Mouse (Mus musculus) embryonic facial prominence, embryonic 12.5 days (tissue): ENCODE data around the gene Ppp1r8. TPM values are rescaled to one million over a fixed set of nuclear protein-coding genes. Genes with fewer than 3 reads are reported as not detected.
"Not testable (repeated sequence)": the region's sequence is repeated elsewhere in the genome, so short reads cannot be mapped to it uniquely, and the experiment has no call there.

Experiments used
- ATAC-seq: fragments of 200-750 bp; cut with Nextera tagmentation; 2 replicates; pipeline ENCODE4 v1.8.0; 2017; ENCODE audit not compliant: insufficient number of reproducible peaks, insufficient read depth, low FRiP score, low TSS enrichment
- H3K27ac ChIP-seq: fragments of 300-500 bp; sonication (generic); 2 replicates; pipeline ENCODE4 v1.5.1; 2016; ENCODE audit warnings: mild to moderate bottlenecking
- H3K27me3 ChIP-seq: fragments of 300-500 bp; sonication (generic); 2 replicates; pipeline ENCODE4 v1.6.1; 2016; ENCODE audit warnings: mild to moderate bottlenecking, moderate library complexity
- H3K36me3 ChIP-seq: fragments of 300-500 bp; sonication (generic); 2 replicates; pipeline ENCODE4 v1.6.1; 2016; ENCODE audit warnings: mild to moderate bottlenecking
- H3K4me1 ChIP-seq: fragments of 300-500 bp; sonication (generic); 2 replicates; pipeline ENCODE4 v1.6.1; 2016
- H3K4me2 ChIP-seq: fragments of 300-500 bp; sonication (generic); replicated peaks from 2 replicates; pipeline ENCODE4 v1.6.1; 2016; ENCODE audit warnings: mild to moderate bottlenecking, moderate library complexity
- H3K4me3 ChIP-seq: fragments of 300-500 bp; sonication (generic); 2 replicates; pipeline ENCODE4 v1.5.1; 2016; ENCODE audit warnings: mild to moderate bottlenecking
- H3K9ac ChIP-seq: fragments of 300-500 bp; sonication (generic); 2 replicates; pipeline ENCODE4 v1.6.1; 2016; ENCODE audit warnings: mild to moderate bottlenecking, moderate library complexity
- H3K9me3 ChIP-seq: fragments of 300-500 bp; sonication (generic); 2 replicates; pipeline ENCODE4 v1.6.1; 2016; ENCODE audit warnings: mild to moderate bottlenecking, moderate library complexity
- WGBS: fragments of 180-500 bp; shearing (Covaris S2); methylation state at CpG from one replicate; pipeline ENCODE4 v1.1.7; 2016; 5-methylcytosine and 5-hydroxymethylcytosine counted together
- polyA plus RNA-seq: library from polyadenylated mRNA; unstranded; fragments of >200 nt; fragmentation: Nextera tagmentation; extraction: Ambion mirVana; gene quantifications from 2 replicates; pipeline ENCODE4 v1.2.1, GENCODE M21; 2016

Gene Ppp1r8
- polyA plus RNA-seq, 1 experiment from 2014 or later = 58.6 TPM

DNA sequence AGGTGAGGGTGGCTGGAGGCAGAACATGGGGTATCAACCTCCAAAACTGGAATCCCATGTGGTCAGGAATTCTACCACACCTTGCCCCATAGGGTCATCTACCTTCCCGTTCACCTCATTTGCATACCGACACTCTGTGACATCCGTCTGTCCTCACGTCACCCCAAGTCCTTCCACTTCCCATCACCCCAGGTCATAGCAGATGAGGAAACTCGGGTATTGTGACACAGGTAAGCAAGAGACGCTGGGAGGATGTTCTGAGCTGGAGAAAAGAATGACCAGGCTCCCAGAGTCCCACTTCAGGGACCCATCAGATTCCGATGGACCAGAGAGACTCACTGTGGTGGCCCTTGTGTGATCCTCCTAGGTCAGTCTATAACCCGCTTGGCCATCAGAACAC is 48.2 kb downstream of the Ppp1r8 start:
- H3K4me2 ChIP-seq = no peak overlapping the region
- H3K9ac ChIP-seq = no peak overlapping the region
- H3K27me3 ChIP-seq = peaks cover 15% of the 10 kb centered on the region
- H3K27ac ChIP-seq = no peak overlapping the region
- H3K4me1 ChIP-seq = no peaks in the 10 kb centered on the region
- H3K36me3 ChIP-seq = no peaks in the 10 kb centered on the region
- H3K9me3 ChIP-seq = no peaks in the 10 kb centered on the region
- H3K4me3 ChIP-seq = no peak overlapping the region
- no peak for ATAC-seq
- WGBS = 69% methylated on average over 8 of the region's 8 CpGs

DNA sequence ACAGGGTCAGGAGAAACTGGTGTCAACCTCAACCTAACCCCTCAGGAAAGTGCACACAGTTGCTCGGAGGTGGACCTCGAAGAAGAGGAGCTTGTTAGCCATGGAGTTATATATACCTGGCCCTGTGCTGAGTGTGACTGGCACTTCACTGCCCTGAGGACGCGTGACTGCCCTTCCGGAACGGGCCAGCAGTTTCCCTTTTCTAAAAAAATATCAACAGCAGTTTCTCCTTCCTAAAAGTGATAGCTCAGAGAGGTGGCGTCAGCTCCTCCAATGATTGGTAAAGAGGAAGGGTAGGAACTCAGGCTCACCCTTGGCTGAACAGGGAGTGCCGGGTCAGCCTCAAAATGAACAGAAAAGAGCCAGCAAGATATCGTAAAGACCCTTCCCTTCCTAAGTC is 48.9 kb downstream of the Ppp1r8 start:
- ATAC-seq = no peak
- no peak overlapping the region for H3K27ac ChIP-seq
- WGBS = 68% methylated on average over 9 of the region's 9 CpGs

DNA sequence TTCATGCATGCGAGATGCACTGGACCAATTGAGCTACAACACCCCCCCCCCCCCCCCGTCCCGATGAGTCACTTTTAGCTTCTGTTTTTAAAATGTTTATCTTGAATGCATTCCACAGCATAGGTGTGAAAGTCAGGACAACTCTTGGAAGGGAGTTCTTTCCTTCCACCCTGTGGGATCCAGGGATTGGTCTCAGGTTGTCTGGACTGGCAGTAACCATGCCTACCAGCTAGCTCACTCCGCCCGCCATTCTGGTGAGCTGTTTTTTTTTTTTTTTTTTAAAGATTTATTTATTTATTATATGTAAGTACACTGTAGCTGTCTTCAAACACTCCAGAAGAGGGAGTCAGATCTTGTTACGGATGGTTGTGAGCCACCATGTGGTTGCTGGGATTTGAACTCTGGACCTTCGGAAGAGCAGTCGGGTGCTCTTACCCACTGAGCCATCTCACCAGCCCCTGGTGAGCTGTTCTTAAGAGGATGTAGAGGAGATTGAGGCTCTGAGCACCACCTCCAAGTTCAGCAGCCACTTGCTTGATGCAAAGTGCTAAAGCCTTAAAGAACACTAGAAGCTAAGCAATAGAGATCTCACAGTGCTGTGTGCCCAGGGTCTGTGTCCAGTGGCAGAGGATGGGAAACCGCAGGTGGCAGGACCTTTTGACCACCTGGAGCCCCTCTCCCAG is 49.5 kb downstream of the Ppp1r8 start:
- not testable (repeated sequence) for H3K4me1 ChIP-seq, ATAC-seq, H3K4me3 ChIP-seq, H3K36me3 ChIP-seq, H3K9me3 ChIP-seq, H3K27ac ChIP-seq, H3K9ac ChIP-seq, H3K4me2 ChIP-seq
- peaks cover 15% of the 10 kb centered on the region for H3K27me3 ChIP-seq
- 82% methylated on average over 7 of the region's 9 CpGs for WGBS

More for the DNA sequence above, 48.9 kb downstream of the Ppp1r8 start:
- Histone ChIP-seq H3K4me1 (no peaks in the 10 kb centered on the region), H3K36me3 (no peaks in the 10 kb centered on the region), H3K9ac (no peak overlapping the region), H3K9me3 (no peaks in the 10 kb centered on the region), H3K27me3 (peaks cover 15% of the 10 kb centered on the region), H3K4me3 (no peak overlapping the region), H3K4me2 (no peak overlapping the region)

DNA sequence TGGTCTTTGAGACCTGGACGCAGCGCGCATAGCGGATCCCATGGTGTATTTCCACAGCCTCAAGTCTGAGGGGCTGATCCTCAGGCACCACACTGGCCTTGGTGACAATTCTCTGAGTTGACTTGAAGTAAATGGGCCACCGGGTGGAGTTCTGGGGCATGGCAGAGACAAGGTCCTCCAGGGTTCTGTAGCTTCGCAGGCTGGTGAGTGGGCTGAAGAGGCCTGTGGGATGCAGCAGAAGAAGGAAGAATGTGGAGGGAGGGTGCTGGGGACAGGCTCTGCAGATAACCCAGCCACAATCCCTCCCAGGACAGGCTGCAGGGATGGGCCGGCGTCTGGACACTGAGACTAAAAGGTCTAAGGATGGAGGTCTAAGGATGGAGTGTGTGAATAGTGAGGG is 53.2 kb downstream of the Ppp1r8 start:
- no peaks in the 10 kb centered on the region for H3K36me3 ChIP-seq
- no peak overlapping the region for H3K4me3 ChIP-seq
- H3K4me1 ChIP-seq = no peaks in the 10 kb centered on the region
- 88% methylated on average over 8 of the region's 8 CpGs for WGBS
- no peak overlapping the region for H3K27ac ChIP-seq
- H3K27me3 ChIP-seq = peaks cover under 1% of the 10 kb centered on the region; the same call in 1 of the 2 replicates
- no peak overlapping the region for H3K9ac ChIP-seq
- no peak overlapping the region for H3K4me2 ChIP-seq
- no peak for ATAC-seq
- no peaks in the 10 kb centered on the region for H3K9me3 ChIP-seq

DNA sequence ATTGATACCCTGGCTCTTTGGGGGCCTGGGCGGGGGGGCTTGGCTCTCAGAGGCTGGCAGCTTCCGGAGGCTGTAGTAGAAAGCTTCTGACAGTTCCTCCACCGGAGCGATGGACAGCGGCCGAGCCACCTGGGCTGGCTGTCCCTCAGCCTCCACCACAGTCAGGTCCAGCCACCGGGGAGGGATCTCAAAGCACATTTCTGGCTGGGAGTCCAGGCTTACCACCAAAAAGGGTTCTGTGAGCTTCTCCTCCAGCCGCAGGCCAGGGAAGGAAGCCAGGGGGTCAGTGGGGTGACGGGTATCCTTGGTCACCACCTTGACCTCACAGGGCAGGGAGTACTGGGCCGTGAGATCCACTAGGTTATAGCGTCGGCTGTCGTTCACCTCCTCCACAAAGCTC is 57.7 kb downstream of the Ppp1r8 start:
- ATAC-seq = no peak
- H3K4me1 ChIP-seq = no peaks in the 10 kb centered on the region
- no peak overlapping the region for H3K4me3 ChIP-seq
- H3K9me3 ChIP-seq = no peaks in the 10 kb centered on the region
- H3K27ac ChIP-seq = no peak overlapping the region
- no peak overlapping the region for H3K9ac ChIP-seq
- H3K36me3 ChIP-seq = 0 out of 2 replicates have a peak, but pooled peaks cover 3% of the 10 kb centered on the region
- 84% methylated on average over 13 of the region's 13 CpGs for WGBS
- no peaks in the 10 kb centered on the region for H3K27me3 ChIP-seq
- no peak overlapping the region for H3K4me2 ChIP-seq

DNA sequence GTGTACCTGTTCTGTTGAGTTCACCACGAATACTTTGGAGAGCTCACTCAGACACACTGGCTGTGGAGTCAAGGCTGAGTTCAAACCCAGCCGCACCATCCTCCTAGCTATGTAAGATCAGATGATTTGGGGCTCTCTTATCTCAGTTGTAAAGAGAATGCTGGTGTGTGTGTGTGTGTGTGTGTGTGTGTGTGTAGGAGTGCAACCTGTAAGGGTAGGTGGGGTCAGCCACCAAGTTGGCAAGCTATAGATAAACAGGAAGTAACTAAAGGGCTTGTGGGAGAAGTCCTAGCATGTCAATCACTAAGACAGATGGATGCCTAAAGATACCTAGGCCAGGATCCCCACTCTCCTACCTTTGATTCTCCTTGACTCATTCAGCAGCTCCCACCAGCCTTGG is 59.2 kb downstream of the Ppp1r8 start:
- Histone ChIP-seq H3K4me2 (no peak overlapping the region), H3K9ac (no peak overlapping the region), H3K36me3 (peaks cover 15% of the 10 kb centered on the region), H3K9me3 (no peaks in the 10 kb centered on the region), H3K27me3 (no peaks in the 10 kb centered on the region), H3K4me3 (no peak overlapping the region), H3K4me1 (no peaks in the 10 kb centered on the region), H3K27ac (no peak overlapping the region)
- no peak for ATAC-seq
- WGBS = 86% methylated on average over 2 of the region's 2 CpGs

DNA sequence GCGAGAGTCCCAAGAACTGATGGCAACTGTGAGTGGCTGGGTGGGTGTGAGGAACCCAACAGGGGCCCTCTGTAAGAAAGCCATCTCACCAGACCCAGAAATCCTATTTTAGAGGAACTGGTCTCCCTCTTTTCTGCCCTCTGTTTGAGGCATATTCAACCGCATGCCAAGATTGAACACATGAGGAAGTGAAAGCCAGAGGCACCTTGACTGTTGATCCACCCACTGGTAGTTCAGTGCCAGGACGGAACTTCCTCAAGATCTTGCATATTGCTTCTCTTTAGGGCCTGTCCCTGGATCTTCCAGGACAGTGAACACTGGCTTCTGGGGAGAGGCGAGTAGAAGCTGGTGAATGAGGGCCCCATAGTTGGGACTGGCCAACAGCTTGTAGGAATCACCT is 62.7 kb downstream of the Ppp1r8 start:
- WGBS = 86% methylated on average over 4 of the region's 4 CpGs
- Histone ChIP-seq H3K4me3 (no peak overlapping the region), H3K27me3 (no peaks in the 10 kb centered on the region), H3K4me1 (no peaks in the 10 kb centered on the region), H3K36me3 (peaks cover 50% of the 10 kb centered on the region), H3K4me2 (no peak overlapping the region), H3K9me3 (no peaks in the 10 kb centered on the region), H3K9ac (no peak overlapping the region), H3K27ac (no peak overlapping the region)
- no peak for ATAC-seq

DNA sequence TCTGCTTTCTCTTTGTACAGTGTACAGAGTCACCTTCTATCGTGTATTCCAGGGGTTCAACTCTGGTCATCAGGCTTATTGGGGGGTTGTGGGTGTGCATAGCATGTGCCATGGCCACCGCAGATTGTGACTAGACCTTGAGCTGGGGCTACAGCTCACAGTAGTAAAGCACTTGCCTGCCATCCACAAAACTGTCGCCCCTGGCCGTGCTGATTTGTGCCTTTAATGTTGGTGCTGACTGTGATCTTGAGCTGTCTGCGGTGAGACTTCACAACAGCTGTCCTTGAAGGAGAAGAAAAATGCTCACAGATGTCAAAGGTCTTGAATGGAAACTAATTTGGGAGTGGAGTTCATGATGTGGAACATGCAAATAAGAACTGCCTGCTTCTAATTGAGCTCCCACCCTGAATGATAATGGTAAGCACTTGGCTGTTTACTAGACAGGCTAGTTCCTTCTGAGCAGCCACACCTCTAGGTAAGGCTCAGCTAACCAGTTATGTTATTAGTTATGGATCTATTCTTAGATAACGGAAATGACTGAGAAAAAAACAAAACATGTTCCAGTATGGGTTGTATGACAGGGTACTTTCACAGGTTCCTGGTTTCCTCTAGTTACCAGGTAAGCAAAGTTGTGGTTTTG is 64.3 kb downstream of the Ppp1r8 start:
- no peak overlapping the region for H3K9ac ChIP-seq
- no peak for ATAC-seq
- H3K27ac ChIP-seq = no peak overlapping the region
- no peaks in the 10 kb centered on the region for H3K9me3 ChIP-seq
- no peaks in the 10 kb centered on the region for H3K27me3 ChIP-seq
- no peak overlapping the region for H3K4me3 ChIP-seq
- peaks cover 64% of the 10 kb centered on the region for H3K36me3 ChIP-seq
- 91% methylated on average over 6 of the region's 6 CpGs for WGBS
- no peak overlapping the region for H3K4me2 ChIP-seq
- H3K4me1 ChIP-seq = no peaks in the 10 kb centered on the region

Other genes with a start within 250 kb of the Ppp1r8 start
- 35.8 and 36.0 TPM in 2 replicates for gene Eya3, start 204.2 kb downstream of the Ppp1r8 start, polyA plus RNA-seq
- gene Xkr8, start 110.6 kb downstream of the Ppp1r8 start, polyA plus RNA-seq = 6.6 and 7.1 TPM in 2 replicates
- gene Smpdl3b, start 85.9 kb downstream of the Ppp1r8 start, polyA plus RNA-seq = 3.9 and 4.2 TPM in 2 replicates
- 133 and 138 TPM in 2 replicates for gene Rpa2, start 74.8 kb downstream of the Ppp1r8 start, polyA plus RNA-seq
- 0.59 and 0.72 TPM in 2 replicates for gene Themis2, start 46.8 kb downstream of the Ppp1r8 start, polyA plus RNA-seq
- gene Stx12, start 41.3 kb upstream of the Ppp1r8 start, polyA plus RNA-seq = 69.6 and 71.3 TPM in 2 replicates
- 37.7 and 40.9 TPM in 2 replicates for gene Fam76a, start 79.4 kb upstream of the Ppp1r8 start, polyA plus RNA-seq
- 0.29 and 0.39 TPM in 2 replicates for gene Fgr, start 130.9 kb upstream of the Ppp1r8 start, polyA plus RNA-seq
- gene Ahdc1, start 168.1 kb upstream of the Ppp1r8 start, polyA plus RNA-seq = 12.7 and 14.6 TPM in 2 replicates